Mouse (Mus musculus) heart, postnatal 0 days (tissue): ENCODE results near the gene Mcoln3. TPM values are rescaled to one million over a fixed set of nuclear protein-coding genes. Genes with fewer than 3 reads are reported as not detected.

Source experiments
- ATAC-seq: fragments of 200-750 bp; cut with Nextera tagmentation; 2 replicates; pipeline ENCODE4 v1.8.0; 2017; ENCODE audit warnings: low read depth, moderate number of reproducible peaks, moderate library complexity; ENCODE audit not compliant: insufficient read depth
- DNase-seq: peaks from one replicate; pipeline ENCODE4 v3.0.0-alpha.2; 2016; ENCODE audit warnings: low spot score
- H3K27ac ChIP-seq: fragments of 300-500 bp; sonication (generic); 2 replicates; pipeline ENCODE4 v1.5.1; 2014; ENCODE audit warnings: low read depth, mild to moderate bottlenecking
- H3K27me3 ChIP-seq: fragments of 300-500 bp; sonication (generic); 2 replicates; pipeline ENCODE4 v1.6.1; 2014; ENCODE audit warnings: low read length, mixed read lengths; ENCODE audit not compliant: control insufficient read depth, insufficient read depth
- H3K36me3 ChIP-seq: fragments of 300-500 bp; sonication (generic); replicated peaks from 2 replicates; pipeline ENCODE4 v1.6.1; 2014; ENCODE audit warnings: low read length, mixed read lengths; ENCODE audit not compliant: control insufficient read depth, insufficient read depth
- H3K4me1 ChIP-seq: fragments of 300-500 bp; sonication (generic); 2 replicates; pipeline ENCODE4 v1.6.1; 2014; ENCODE audit warnings: antibody characterized with exemption; ENCODE audit not compliant: control insufficient read depth, insufficient read depth
- H3K4me2 ChIP-seq: fragments of 300-500 bp; sonication (generic); 2 replicates; pipeline ENCODE4 v1.6.1; 2014; ENCODE audit warnings: low read depth, mild to moderate bottlenecking, low read length, moderate library complexity
- H3K4me3 ChIP-seq: fragments of 300-500 bp; sonication (generic); 2 replicates; pipeline ENCODE4 v1.5.1; 2014; ENCODE audit warnings: low read depth, low read length
- H3K9ac ChIP-seq: fragments of 300-500 bp; sonication (generic); replicated peaks from 2 replicates; pipeline ENCODE4 v1.6.1; 2014; ENCODE audit warnings: low read depth, low read length, mixed read lengths
- H3K9me3 ChIP-seq: fragments of 300-500 bp; sonication (generic); replicated peaks from 2 replicates; pipeline ENCODE4 v1.6.1; 2016; ENCODE audit warnings: low read length; ENCODE audit not compliant: control insufficient read depth
- CTCF ChIP-seq: IDR thresholded peaks from 2 replicates; pipeline ENCODE4 v1.5.1; 2016; ENCODE audit warnings: antibody characterized with exemption, control low read depth, low read depth
- EP300 ChIP-seq: IDR thresholded peaks from 2 replicates; pipeline ENCODE4 v1.6.1; 2016; ENCODE audit warnings: antibody characterized with exemption, low read depth
- WGBS: fragments of 180-500 bp; shearing (Covaris S2); extraction: QIAGEN DNeasy Blood & Tissue Kit; methylation state at CpG from one replicate; pipeline ENCODE4 v1.1.7; 2014; 5-methylcytosine and 5-hydroxymethylcytosine counted together
- polyA plus RNA-seq: library from polyadenylated mRNA; unstranded; fragments of >200 nt; fragmentation: Nextera tagmentation; extraction: Ambion mirVana; gene quantifications from 2 replicates; pipeline ENCODE4 v1.2.1, GENCODE M21; 2015
- total RNA-seq: library from RNA; depleted of rRNA; stranded (reverse); fragments of >200 nt; gene quantifications from 2 replicates; pipeline ENCODE4 v1.2.3, GENCODE M21; 2014; ENCODE audit warnings: low replicate concordance

Mcoln3 gene
- total and polyA plus RNA-seq, 2 experiments from 2014 or later: 0.20 TPM; not detected in 1

DNA sequence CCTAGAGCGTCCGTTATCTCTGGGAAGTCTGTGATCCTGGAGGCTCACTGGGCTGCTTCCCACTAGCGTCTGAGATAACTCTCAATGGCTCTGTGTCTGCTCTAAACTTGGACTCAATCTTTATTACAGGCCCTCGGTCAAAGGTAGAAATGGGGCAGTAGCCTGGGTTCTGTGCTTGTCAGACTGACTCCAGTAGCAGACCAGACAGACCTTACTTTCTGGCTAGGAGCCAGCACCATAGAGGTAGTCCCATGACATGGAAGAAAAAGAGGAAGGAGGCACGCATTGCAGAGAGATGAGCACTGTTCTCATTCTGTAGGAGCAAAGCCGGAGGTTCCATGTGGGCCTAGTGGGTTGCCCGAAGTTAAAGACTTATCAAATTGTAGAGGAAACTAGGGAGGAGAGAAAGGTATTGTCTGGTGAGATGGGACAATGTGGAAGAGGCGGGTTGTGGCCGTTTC, 777 bp downstream of the Mcoln3 start:
- Histone ChIP-seq H3K9me3 (no peaks in the 10 kb centered on the region), H3K27me3 (peaks cover 25% of the 10 kb centered on the region), H3K9ac (no peak overlapping the region), H3K4me3 (no peak overlapping the region), H3K36me3 (no peaks in the 10 kb centered on the region), H3K27ac (no peak overlapping the region), H3K4me2 (no peak overlapping the region), H3K4me1 (no peaks in the 10 kb centered on the region)
- TF ChIP-seq CTCF (no peak), EP300 (no peak)
- no peak for DNase-seq
- ATAC-seq: no peak
- 63% methylated on average over 9 of the region's 9 CpGs for WGBS

DNA sequence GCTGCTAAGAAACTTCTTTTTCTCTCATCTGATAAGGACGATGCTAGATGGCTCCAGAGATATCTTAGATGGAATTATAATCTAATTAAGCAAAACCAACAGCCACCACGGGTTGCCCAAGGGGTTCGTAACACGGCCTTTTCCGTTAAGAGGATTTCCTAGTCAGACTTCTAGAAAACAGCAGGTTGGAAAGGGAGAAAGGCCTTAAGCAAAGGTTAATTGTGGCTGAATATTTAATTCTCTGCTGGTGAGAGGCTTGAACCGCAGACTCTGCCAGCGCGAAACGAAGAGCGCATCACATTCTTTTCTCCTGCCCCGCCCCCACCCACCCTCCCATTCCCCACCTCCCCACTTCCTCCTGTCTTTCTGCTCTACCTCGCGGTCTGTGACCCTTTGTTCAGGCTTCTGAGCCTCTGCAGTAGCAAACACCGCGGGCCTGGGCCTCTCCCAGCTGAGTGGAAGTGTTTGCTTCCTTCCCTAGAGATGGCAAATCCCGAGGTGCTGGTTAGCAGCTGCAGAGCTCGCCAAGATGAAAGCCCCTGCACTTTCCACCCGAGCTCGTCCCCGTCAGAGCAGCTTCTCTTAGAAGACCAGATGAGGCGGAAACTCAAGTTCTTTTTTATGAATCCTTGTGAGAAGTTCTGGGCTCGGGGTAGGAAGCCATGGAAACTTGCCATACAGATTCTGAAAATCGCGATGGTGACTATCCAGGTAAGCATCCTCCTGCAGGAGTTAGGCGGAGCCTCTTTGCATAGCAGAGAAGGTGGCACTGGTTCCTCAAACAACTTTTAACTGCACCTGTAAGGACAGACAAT, 4.3 kb downstream of the Mcoln3 start:
- TF ChIP-seq EP300 (no peak), CTCF (no peak)
- Histone ChIP-seq H3K4me1 (no peaks in the 10 kb centered on the region), H3K27me3 (peaks cover 25% of the 10 kb centered on the region), H3K4me2 (peak overlapping the region; percentile 10; the same call in 1 of the 2 replicates), H3K4me3 (no peak overlapping the region), H3K36me3 (no peaks in the 10 kb centered on the region), H3K27ac (no peak overlapping the region), H3K9me3 (no peaks in the 10 kb centered on the region), H3K9ac (no peak overlapping the region)
- WGBS: 21% methylated on average over 25 of the region's 25 CpGs
- DNase-seq (no peak), ATAC-seq (no peak)

DNA sequence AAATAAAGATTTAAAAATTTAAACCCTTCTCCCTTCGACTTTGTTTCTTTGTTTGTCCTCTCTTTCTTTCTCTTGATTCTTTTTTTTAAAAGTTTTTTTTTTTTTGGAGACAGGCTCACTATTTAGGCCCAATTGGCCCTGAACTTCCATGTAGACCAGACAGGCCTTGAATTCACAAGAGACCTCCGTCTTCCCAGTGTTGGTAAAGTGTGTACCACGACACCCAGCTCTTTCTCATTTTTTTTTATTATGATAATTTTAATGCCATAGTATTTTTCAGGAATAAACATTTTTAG, 4.8 kb downstream of the Mcoln3 start:
- Histone ChIP-seq H3K36me3 (no peaks in the 10 kb centered on the region), H3K27me3 (peaks cover 20% of the 10 kb centered on the region), H3K4me2 (no peak overlapping the region), H3K4me1 (no peaks in the 10 kb centered on the region), H3K9ac (no peak overlapping the region), H3K27ac (no peak overlapping the region), H3K4me3 (no peak overlapping the region), H3K9me3 (no peaks in the 10 kb centered on the region)
- DNase-seq (no peak), ATAC-seq (no peak)
- TF ChIP-seq CTCF (no peak), EP300 (no peak)
- 77% methylated on average over 3 of the region's 3 CpGs for WGBS

- no peak overlapping the region for H3K27ac ChIP-seq
- ATAC-seq (no peak), DNase-seq (no peak)
- no peak overlapping the region for H3K4me2 ChIP-seq
- no peak overlapping the region for H3K9ac ChIP-seq
- no peaks in the 10 kb centered on the region for H3K4me1 ChIP-seq
- TF ChIP-seq CTCF (no peak), EP300 (no peak)
- no peak overlapping the region for H3K4me3 ChIP-seq
- peaks cover 12% of the 10 kb centered on the region; the same call in 1 of the 2 replicates for H3K27me3 ChIP-seq
- WGBS: 79% methylated on average over 8 of the region's 8 CpGs
- H3K36me3 ChIP-seq: no peaks in the 10 kb centered on the region
- no peaks in the 10 kb centered on the region for H3K9me3 ChIP-seq
These were observed 5.7 kb downstream of the Mcoln3 start for GRCm38 (mm10) chr3:146122807-146123463.

DNA sequence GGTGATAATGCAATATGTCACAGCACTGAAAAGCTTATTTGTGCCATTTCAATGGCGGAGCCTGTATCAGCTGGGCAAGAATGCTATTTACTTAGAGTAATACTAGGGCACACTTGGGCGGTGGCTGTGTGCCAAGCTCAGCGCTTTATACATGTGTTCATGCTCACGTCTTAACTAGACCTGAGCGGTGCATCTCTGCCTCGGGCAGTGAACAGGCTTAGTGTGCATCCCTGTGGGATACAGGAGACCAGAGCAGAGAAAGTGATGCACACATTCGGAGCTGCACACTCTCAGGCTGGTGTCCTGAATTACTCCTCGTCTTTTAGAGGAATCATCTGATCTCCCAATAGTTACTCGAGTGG, 6.2 kb downstream of the Mcoln3 start:
- DNase-seq: no peak
- Histone ChIP-seq H3K4me1 (no peaks in the 10 kb centered on the region), H3K4me3 (no peak overlapping the region), H3K27ac (no peak overlapping the region), H3K9ac (no peak overlapping the region), H3K4me2 (no peak overlapping the region), H3K9me3 (no peaks in the 10 kb centered on the region), H3K27me3 (peaks cover 7% of the 10 kb centered on the region; the same call in 1 of the 2 replicates), H3K36me3 (no peaks in the 10 kb centered on the region)
- no peak for TF ChIP-seq EP300
- no peak for TF ChIP-seq CTCF
- WGBS: 59% methylated on average over 9 of the region's 9 CpGs
- ATAC-seq: no peak

- whole genome bisulfite sequencing: 41% methylated on average over 6 of the region's 6 CpGs
These were observed 10.0 kb downstream of the Mcoln3 start for GRCm38 (mm10) chr3:146127205-146127604.

More at GRCm38 (mm10) chr3:146127205-146127604, 10.0 kb downstream of the Mcoln3 start:
- no peak overlapping the region for H3K4me2 ChIP-seq
- no peaks in the 10 kb centered on the region for H3K9me3 ChIP-seq
- no peaks in the 10 kb centered on the region for H3K4me1 ChIP-seq
- H3K9ac ChIP-seq: no peak overlapping the region
- H3K4me3 ChIP-seq: no peak overlapping the region
- TF ChIP-seq CTCF (no peak), EP300 (no peak)
- H3K36me3 ChIP-seq: no peaks in the 10 kb centered on the region
- no peak overlapping the region for H3K27ac ChIP-seq
- ATAC-seq (no peak), DNase-seq (no peak)
- no peaks in the 10 kb centered on the region for H3K27me3 ChIP-seq
